Mouse (Mus musculus) hindbrain, embryonic 13.5 days (tissue): Measurements from ENCODE around the gene Sec23a. TPM values are rescaled to one million over a fixed set of nuclear protein-coding genes. Genes with fewer than 3 reads are reported as not detected.

Source experiments
- ATAC-seq: fragments of 200-750 bp; cut with Nextera tagmentation; 2 replicates; pipeline ENCODE4 v1.8.0; 2017; ENCODE audit warnings: moderate TSS enrichment; ENCODE audit not compliant: low FRiP score
- H3K27ac ChIP-seq: fragments of 300-500 bp; sonication (generic); 2 replicates; pipeline ENCODE4 v1.5.1; 2015; ENCODE audit warnings: inconsistent platforms, mild to moderate bottlenecking, moderate library complexity
- H3K27me3 ChIP-seq: fragments of 300-500 bp; sonication (generic); 2 replicates; pipeline ENCODE4 v1.6.1; 2015; ENCODE audit warnings: mild to moderate bottlenecking, inconsistent platforms
- H3K36me3 ChIP-seq: fragments of 300-500 bp; sonication (generic); 2 replicates; pipeline ENCODE4 v1.6.1; 2015; ENCODE audit warnings: mild to moderate bottlenecking, inconsistent platforms
- H3K4me1 ChIP-seq: fragments of 300-500 bp; sonication (generic); replicated peaks from 2 replicates; pipeline ENCODE4 v1.6.1; 2015; ENCODE audit warnings: inconsistent platforms
- H3K4me2 ChIP-seq: fragments of 300-500 bp; sonication (generic); 2 replicates; pipeline ENCODE4 v1.6.1; 2015; ENCODE audit warnings: inconsistent platforms, mild to moderate bottlenecking, moderate library complexity
- H3K4me3 ChIP-seq: fragments of 300-500 bp; sonication (generic); 2 replicates; pipeline ENCODE4 v1.5.1; 2015; ENCODE audit warnings: mild to moderate bottlenecking, inconsistent platforms
- H3K9ac ChIP-seq: fragments of 300-500 bp; sonication (generic); 2 replicates; pipeline ENCODE4 v1.6.1; 2015; ENCODE audit warnings: mild to moderate bottlenecking, inconsistent platforms
- H3K9me3 ChIP-seq: fragments of 300-500 bp; sonication (generic); 2 replicates; pipeline ENCODE4 v1.6.1; 2016; ENCODE audit warnings: inconsistent platforms
- WGBS: fragments of 180-500 bp; shearing (Covaris S2); methylation state at CpG from one replicate; pipeline ENCODE4 v1.1.7; 2015; 5-methylcytosine and 5-hydroxymethylcytosine counted together
- polyA plus RNA-seq: library from polyadenylated mRNA; unstranded; fragments of >200 nt; fragmentation: Nextera tagmentation; extraction: Ambion mirVana; gene quantifications from 2 replicates; pipeline ENCODE4 v1.2.1, GENCODE M21; 2015

Gene Sec23a
- polyA plus RNA-seq, 1 experiment from 2014 or later = 107 TPM

DNA sequence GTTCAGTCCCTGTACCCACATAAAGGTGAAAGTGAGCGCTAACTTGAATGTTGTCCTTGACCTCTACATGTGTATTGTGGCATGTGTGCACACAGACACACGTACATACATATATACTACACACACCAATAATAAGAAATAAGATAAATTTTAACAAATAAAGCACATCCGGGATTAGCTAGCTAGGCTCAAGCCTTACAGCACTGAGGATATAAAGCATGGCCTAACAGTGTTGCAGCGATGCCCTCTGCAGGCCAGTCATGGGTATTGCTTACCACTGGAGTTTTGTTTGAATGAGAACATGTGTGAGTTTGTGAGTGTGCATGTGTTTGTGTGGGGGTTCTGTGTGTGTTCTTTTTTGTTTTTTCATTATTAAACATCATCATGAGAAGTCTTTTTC is 47.2 kb downstream of the Sec23a start:
- Histone ChIP-seq H3K27me3 (no peaks in the 10 kb centered on the region), H3K4me1 (no peaks in the 10 kb centered on the region), H3K27ac (no peak overlapping the region), H3K9ac (no peak overlapping the region), H3K4me2 (no peak overlapping the region), H3K4me3 (no peak overlapping the region), H3K9me3 (no peaks in the 10 kb centered on the region), H3K36me3 (peaks cover 60% of the 10 kb centered on the region)
- 72% methylated on average over 4 of the region's 4 CpGs for WGBS
- peak; percentile 47 for ATAC-seq

GRCm38 (mm10) chr12:58960844-58961243 is 51.0 kb downstream of the Sec23a start:
- no peak overlapping the region for H3K27ac ChIP-seq
- no peaks in the 10 kb centered on the region for H3K27me3 ChIP-seq
- H3K9ac ChIP-seq = no peak overlapping the region
- H3K4me3 ChIP-seq = no peak overlapping the region
- ATAC-seq = no peak
- no peaks in the 10 kb centered on the region for H3K4me1 ChIP-seq
- H3K4me2 ChIP-seq = no peak overlapping the region
- H3K9me3 ChIP-seq = no peaks in the 10 kb centered on the region
- peaks cover 45% of the 10 kb centered on the region for H3K36me3 ChIP-seq
- 78% methylated on average over 1 of the region's 1 CpGs for WGBS

DNA sequence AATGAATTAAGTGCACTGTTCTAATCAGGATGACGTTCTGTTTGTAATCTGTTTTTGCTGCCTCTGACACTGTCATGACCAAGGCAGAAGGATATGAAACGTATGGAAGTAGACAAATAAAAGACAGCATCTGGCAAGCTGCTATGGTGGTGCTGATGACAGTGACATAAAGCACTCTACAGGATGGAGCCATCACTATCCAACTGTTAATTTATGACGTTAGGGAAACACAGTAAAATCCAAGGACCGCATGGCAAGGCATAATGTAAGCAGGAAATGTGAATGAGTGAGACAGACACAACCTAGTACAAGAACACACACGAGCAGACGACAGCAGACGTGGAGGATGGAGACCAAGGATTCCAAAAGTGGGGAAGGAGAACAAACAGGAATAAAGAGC is 55.2 kb downstream of the Sec23a start:
- no peak for ATAC-seq
- no peak overlapping the region for H3K9ac ChIP-seq
- H3K27ac ChIP-seq = no peak overlapping the region
- H3K27me3 ChIP-seq = no peaks in the 10 kb centered on the region
- 81% methylated on average over 7 of the region's 7 CpGs for WGBS
- no peaks in the 10 kb centered on the region for H3K9me3 ChIP-seq
- no peaks in the 10 kb centered on the region for H3K4me1 ChIP-seq
- no peak overlapping the region for H3K4me2 ChIP-seq
- H3K36me3 ChIP-seq = peaks cover 17% of the 10 kb centered on the region; the same call in 1 of the 2 replicates
- no peak overlapping the region for H3K4me3 ChIP-seq

GRCm38 (mm10) chr12:58956162-58956561 is 55.7 kb downstream of the Sec23a start:
- Histone ChIP-seq H3K4me1 (no peaks in the 10 kb centered on the region), H3K4me3 (no peak overlapping the region), H3K27me3 (no peaks in the 10 kb centered on the region), H3K4me2 (no peak overlapping the region), H3K9me3 (no peaks in the 10 kb centered on the region), H3K27ac (no peak overlapping the region), H3K9ac (no peak overlapping the region), H3K36me3 (peaks cover 17% of the 10 kb centered on the region; the same call in 1 of the 2 replicates)
- 77% methylated on average over 7 of the region's 7 CpGs for WGBS
- no peak for ATAC-seq

DNA sequence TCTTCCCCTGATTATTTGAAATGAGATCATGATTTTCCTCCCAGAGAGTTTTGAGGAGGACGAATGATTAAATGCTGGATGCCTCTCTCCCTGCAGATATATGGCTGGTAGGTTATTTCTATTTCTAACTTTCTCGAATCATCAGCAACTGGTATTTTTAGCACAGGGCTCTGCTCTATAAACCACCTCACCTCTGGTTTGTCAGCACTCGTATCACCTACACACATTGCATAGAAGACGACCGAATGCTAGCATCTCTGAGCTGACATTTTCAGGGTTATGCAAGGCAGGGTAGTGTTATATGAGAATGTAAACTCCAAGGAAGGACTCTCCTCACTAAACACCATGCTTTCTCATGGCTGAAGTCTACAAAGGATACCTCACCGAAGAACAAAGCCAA is 63.9 kb downstream of the Sec23a start:
- WGBS = 91% methylated on average over 6 of the region's 6 CpGs
- Histone ChIP-seq H3K4me1 (no peaks in the 10 kb centered on the region), H3K36me3 (no peaks in the 10 kb centered on the region), H3K4me2 (no peak overlapping the region), H3K9me3 (no peaks in the 10 kb centered on the region), H3K27me3 (no peaks in the 10 kb centered on the region), H3K27ac (no peak overlapping the region), H3K4me3 (no peak overlapping the region), H3K9ac (no peak overlapping the region)
- ATAC-seq = no peak

DNA sequence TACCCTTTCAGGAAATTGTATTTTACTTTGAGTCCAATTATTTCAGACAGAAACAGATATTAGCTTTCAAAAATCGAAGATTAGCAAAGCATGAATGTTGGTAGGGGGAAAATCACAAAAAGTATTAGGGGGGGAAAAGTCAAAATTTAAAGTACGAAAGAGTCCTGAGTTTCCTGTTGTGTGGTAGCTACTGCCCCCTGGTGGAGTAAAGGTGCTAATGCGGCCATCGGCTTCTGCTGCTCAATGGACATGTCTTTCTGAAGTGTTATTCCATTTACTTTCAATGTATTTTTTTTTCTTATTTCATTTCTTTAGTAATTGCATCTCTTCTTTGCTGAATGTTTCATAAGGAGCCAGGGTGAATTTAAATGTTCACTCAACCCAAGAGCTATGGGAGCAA is 64.6 kb downstream of the Sec23a start:
- Histone ChIP-seq H3K27ac (no peak overlapping the region), H3K9me3 (no peaks in the 10 kb centered on the region), H3K4me1 (no peaks in the 10 kb centered on the region), H3K9ac (no peak overlapping the region), H3K4me3 (no peak overlapping the region), H3K36me3 (no peaks in the 10 kb centered on the region), H3K4me2 (no peak overlapping the region), H3K27me3 (no peaks in the 10 kb centered on the region)
- ATAC-seq = no peak
- WGBS = 24% methylated on average over 4 of the region's 4 CpGs

- Histone ChIP-seq H3K27ac (no peak overlapping the region), H3K4me2 (no peak overlapping the region), H3K9ac (no peak overlapping the region), H3K27me3 (no peaks in the 10 kb centered on the region), H3K4me1 (no peaks in the 10 kb centered on the region), H3K36me3 (no peaks in the 10 kb centered on the region), H3K9me3 (no peaks in the 10 kb centered on the region), H3K4me3 (no peak overlapping the region)
- 82% methylated on average over 4 of the region's 4 CpGs for WGBS
- no peak for ATAC-seq
Measured at GRCm38 (mm10) chr12:58942544-58942943, 69.3 kb downstream of the Sec23a start.

- Histone ChIP-seq H3K4me2 (no peak overlapping the region), H3K9ac (no peak overlapping the region), H3K4me1 (no peaks in the 10 kb centered on the region), H3K36me3 (no peaks in the 10 kb centered on the region), H3K27ac (no peak overlapping the region), H3K4me3 (no peak overlapping the region), H3K27me3 (0 out of 2 replicates have a peak, but pooled peaks cover under 1% of the 10 kb centered on the region), H3K9me3 (no peaks in the 10 kb centered on the region)
- no peak for ATAC-seq
- WGBS = 80% methylated on average over 4 of the region's 4 CpGs
Measured at GRCm38 (mm10) chr12:58934580-58934979, 77.2 kb downstream of the Sec23a start.

DNA sequence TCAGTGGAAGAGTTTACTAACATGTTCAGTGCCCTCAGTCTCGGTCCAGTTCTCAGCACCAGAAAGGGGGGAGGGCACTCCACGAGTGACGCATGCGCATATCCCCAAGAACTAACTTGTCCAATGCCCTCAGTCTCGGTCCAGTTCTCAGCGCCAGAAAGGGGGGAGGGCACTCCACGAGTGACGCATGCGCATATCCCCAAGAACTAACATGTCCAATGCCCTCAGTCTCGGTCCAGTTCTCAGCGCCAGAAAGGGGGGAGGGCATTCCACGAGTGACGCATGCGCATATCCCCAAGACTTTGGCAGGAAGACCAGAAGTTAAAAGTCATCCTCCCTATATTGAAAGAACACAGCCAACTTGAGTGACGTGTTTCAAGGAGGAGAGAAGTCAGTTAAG is 86.8 kb downstream of the Sec23a start:
- Histone ChIP-seq H3K27me3 (0 out of 2 replicates have a peak, but pooled peaks cover 3% of the 10 kb centered on the region), H3K9me3 (no peaks in the 10 kb centered on the region), H3K27ac (no peak overlapping the region), H3K4me2 (no peak overlapping the region), H3K4me3 (no peak overlapping the region), H3K9ac (no peak overlapping the region), H3K36me3 (no peaks in the 10 kb centered on the region), H3K4me1 (no peaks in the 10 kb centered on the region)
- WGBS = 92% methylated on average over 15 of the region's 15 CpGs
- no peak for ATAC-seq

GRCm38 (mm10) chr12:58924025-58924424 is 87.8 kb downstream of the Sec23a start:
- WGBS = 80% methylated on average over 3 of the region's 3 CpGs
- Histone ChIP-seq H3K9ac (no peak overlapping the region), H3K36me3 (no peaks in the 10 kb centered on the region), H3K9me3 (no peaks in the 10 kb centered on the region), H3K27ac (no peak overlapping the region), H3K4me3 (no peak overlapping the region), H3K4me1 (no peaks in the 10 kb centered on the region), H3K27me3 (no peaks in the 10 kb centered on the region), H3K4me2 (no peak overlapping the region)
- ATAC-seq = no peak

DNA sequence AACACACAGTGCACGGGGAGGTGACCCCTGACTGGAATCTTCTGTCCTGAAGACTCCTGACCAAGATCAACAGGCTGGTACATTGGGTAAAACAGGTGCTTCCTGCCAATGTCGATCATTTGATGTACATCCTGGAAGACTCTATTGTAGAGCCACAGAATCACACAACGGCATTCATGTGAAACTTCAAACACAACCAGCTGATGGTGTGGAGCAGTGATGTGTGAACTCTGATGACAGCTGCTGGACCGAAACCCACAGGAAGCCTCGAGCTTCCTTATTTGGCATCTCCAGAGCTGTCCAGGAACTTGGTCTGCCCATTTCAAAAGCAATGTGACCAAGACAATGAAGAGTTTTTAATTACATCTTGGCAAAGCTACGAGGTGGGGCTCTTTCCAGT is 91.0 kb downstream of the Sec23a start:
- H3K27ac ChIP-seq = no peak overlapping the region
- ATAC-seq = no peak
- H3K4me2 ChIP-seq = no peak overlapping the region
- H3K9ac ChIP-seq = no peak overlapping the region
- no peaks in the 10 kb centered on the region for H3K4me1 ChIP-seq
- no peaks in the 10 kb centered on the region for H3K36me3 ChIP-seq
- H3K27me3 ChIP-seq = no peaks in the 10 kb centered on the region
- WGBS = 87% methylated on average over 6 of the region's 6 CpGs
- no peak overlapping the region for H3K4me3 ChIP-seq
- no peaks in the 10 kb centered on the region for H3K9me3 ChIP-seq

DNA sequence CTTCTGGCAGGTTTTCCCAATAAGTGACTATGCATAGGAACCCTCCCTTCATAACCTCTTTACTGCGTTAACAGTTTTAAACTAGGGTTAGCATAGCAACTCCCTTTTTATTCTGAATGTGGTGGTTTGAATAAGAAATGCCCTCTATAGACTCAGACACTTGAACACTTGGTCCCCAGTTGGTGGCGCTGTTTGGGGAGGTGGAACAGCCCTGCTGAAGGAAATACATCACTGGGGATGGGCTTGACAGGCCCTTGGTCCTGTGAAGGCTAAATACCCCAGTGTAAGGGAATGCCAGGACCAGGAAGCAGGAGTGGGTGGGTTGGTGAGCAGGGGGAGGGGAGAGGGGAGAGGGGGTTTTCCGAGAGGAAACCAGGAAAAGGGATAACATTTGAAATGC is 92.3 kb downstream of the Sec23a start:
- Histone ChIP-seq H3K27me3 (no peaks in the 10 kb centered on the region), H3K27ac (no peak overlapping the region), H3K9me3 (no peaks in the 10 kb centered on the region), H3K4me3 (no peak overlapping the region), H3K9ac (no peak overlapping the region), H3K4me1 (no peaks in the 10 kb centered on the region), H3K4me2 (no peak overlapping the region), H3K36me3 (no peaks in the 10 kb centered on the region)
- 69% methylated on average over 3 of the region's 3 CpGs for WGBS
- ATAC-seq = no peak

- no peak for ATAC-seq
- no peak overlapping the region for H3K9ac ChIP-seq
- no peak overlapping the region for H3K27ac ChIP-seq
- no peaks in the 10 kb centered on the region for H3K4me1 ChIP-seq
- H3K4me2 ChIP-seq = no peak overlapping the region
- H3K4me3 ChIP-seq = no peak overlapping the region
- WGBS = 87% methylated on average over 4 of the region's 4 CpGs
- H3K9me3 ChIP-seq = no peaks in the 10 kb centered on the region
- no peaks in the 10 kb centered on the region for H3K36me3 ChIP-seq
- H3K27me3 ChIP-seq = no peaks in the 10 kb centered on the region
Measured at GRCm38 (mm10) chr12:58909826-58910225, 102.0 kb downstream of the Sec23a start.
